Mouse (Mus musculus) erythroblast, adult 5-6 weeks (primary cell): ENCODE measurements at regions not wholly inside any gene's neighbourhood (a gene's known extent, or its start where the extent isn't known, plus 50 kb on each side); places are given as distances from the start of the nearest gene placed in this dataset.
"Not testable (repeated sequence)": the region's sequence is repeated elsewhere in the genome, so short reads cannot be mapped to it uniquely, and the experiment has no call there.

ENCODE experiments used
- ATAC-seq: replicated peaks from 2 replicates; pipeline ENCODE4 v1.8.0; 2016; ENCODE audit warnings: moderate number of reproducible peaks, mild to moderate bottlenecking, moderate TSS enrichment, inconsistent platforms; ENCODE audit not compliant: poor library complexity, low FRiP score, severe bottlenecking

DNA sequence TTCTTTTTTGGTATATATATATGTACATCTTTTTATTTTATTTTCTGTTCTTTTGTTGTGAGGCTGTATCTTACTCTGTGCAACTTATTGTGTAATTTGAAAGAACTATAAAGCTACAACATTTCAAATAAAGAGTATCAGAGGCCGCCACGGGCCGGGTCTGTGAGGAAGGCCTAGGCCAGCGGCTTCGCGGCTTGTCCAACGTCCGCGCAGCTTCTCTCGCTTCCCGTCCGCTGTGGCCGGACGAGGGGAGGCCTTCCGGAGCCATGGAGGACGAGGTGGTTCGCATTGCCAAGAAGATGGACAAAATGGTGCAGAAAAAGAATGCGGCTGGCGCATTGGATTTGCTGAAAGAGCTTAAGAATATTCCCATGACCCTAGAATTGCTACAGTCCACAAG lies 167.4 kb downstream of the Kif21a start:
- ATAC-seq: 0 out of 2 replicates have a peak, but pooled peaks have one; percentile 64

DNA sequence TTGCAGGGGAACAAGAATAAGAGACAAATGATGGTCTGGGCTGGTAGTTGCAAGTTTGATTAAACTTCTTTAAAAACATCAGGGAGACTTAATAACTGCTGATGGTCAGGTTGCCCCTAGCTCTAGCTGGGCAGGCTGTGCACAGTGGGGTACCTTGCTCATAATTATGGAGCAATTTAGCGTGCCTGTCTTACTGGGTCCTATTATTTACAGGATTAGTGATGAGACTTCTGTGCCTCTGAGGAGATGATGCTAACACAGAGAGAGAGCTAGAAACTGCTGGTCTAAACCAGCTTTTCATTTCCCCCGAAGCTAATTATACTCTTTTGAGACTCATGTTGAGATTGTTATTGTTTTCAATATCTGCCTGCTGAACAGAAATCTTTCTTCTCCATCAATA lies 180.3 kb downstream of the Kif21a start:
- no peak for ATAC-seq

DNA sequence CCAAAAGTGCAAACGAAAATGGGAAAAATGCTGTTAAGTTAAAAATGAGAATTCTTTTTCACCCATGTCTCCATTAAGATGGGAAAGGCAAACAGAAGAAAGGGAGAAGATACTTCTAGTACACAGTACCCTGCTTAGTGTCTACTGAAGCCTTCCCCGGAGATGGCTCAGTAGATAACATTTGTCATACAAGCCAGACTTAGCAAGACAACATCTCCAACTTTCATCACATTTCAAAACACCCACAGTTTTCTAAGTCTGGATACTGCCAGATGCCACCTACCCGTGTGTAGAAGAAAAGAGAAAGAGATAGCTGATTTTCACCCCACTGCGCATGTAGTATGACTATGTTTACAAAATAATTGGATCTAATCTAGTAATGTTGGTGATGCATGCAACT lies 174.5 kb upstream of the Cpne8 start:
- ATAC-seq: not testable (repeated sequence)

GRCm38 (mm10) chr15:90851991-90852390 lies 172.8 kb upstream of the Cpne8 start:
- ATAC-seq: no peak

DNA sequence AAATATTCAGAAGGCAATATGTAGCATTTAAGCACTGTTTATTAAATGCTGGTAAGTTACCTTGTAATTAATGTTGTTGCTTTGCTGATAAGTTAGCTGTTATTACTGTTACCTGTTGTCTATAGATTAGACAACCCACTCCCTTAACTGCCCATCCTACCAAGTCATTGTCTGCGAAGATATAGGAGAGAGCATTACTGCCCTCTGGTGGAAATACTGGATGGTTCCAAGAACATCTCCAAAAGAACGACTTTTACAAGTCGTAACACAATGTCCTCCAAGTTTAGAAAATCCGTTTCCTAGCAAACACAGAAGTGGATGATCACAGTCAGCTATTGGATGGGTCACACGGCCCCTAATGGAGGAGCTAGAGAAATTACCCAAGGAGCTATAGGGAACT lies 162.2 kb upstream of the Cpne8 start:
- ATAC-seq: no peak

GRCm38 (mm10) chr15:90835586-90835985 lies 156.4 kb upstream of the Cpne8 start:
- ATAC-seq: no peak

DNA sequence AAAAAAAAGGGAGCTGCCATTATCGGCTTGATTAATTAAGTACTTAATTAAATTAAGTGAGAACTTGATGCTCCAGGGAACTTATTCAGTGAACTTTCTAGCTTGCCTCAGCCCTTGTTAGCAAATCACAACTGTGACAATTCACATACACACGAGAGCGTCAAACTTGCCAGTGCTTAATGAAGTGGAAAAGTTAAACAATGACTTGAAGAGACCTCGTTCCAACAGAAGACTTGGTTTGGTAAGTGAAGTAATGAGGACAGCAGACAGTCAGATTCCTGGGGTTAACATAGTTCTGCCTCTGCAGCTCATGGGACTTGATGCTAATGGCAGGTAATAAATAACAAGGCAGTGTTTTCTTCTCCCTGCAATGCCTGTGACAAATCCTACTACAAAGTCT lies 148.6 kb upstream of the Cpne8 start:
- ATAC-seq: no peak

DNA sequence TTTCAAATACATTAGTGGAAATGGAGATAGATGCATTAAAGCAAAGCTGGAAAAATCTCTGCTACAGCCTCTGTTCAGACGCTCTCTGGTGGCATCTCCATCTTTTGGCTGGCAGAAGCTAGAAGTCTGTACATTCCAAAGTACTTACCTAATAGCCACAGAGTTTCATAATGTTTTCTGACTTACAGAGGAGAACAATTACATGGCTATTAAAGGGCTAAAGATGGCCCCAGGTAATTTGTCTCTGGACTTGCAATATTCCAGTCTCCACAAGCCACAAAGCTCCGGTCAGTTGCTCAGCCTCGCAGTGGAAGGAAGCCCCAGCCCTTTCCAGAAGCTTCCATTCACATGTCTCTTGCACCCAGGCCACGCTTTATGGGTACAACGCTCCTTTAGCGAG lies 143.1 kb upstream of the Cpne8 start:
- ATAC-seq: no peak

GRCm38 (mm10) chr15:90819949-90820655 lies 140.9 kb upstream of the Cpne8 start:
- no peak for ATAC-seq

DNA sequence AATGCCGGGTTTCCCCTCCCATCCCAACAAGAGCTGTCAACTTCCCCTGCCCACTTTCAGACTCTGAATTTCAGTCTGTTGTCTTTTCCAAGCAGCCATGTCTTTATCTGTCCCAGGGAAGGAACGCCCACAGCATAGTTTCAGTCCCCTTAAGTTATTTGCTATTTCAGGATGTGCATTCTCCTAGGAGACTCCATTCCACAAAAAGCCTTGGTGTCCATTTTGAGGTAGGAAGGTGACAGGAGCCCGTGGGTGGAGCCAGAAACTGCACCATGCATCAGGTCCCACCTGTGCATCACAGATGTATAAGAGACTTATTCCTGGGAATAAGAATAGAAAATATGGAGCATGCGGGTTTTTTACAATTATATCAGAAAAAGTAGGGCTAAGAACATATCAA lies 138.9 kb upstream of the Cpne8 start:
- ATAC-seq: no peak

GRCm38 (mm10) chr15:90813907-90814306 lies 134.7 kb upstream of the Cpne8 start:
- no peak for ATAC-seq

DNA sequence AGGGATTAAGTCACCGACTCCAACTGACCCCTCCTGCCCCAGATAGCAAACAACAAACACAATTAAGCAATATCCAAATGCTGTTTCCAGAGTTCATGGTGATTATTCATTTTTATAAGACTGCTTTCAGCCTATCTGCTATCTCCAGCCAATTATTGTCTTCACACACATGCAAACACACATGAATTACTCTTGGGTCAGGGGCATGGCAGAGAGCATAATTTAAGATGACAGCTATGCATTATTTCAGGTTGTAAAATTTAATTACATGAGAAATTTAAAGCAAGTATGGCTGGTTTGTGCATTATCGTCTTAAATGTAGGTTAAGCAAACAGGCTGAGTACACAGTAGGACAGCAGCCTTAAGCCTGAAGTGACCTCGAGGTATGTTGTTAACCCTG lies 131.1 kb upstream of the Cpne8 start:
- ATAC-seq: no peak

GRCm38 (mm10) chr15:90808236-90808635 lies 129.0 kb upstream of the Cpne8 start:
- no peak for ATAC-seq

DNA sequence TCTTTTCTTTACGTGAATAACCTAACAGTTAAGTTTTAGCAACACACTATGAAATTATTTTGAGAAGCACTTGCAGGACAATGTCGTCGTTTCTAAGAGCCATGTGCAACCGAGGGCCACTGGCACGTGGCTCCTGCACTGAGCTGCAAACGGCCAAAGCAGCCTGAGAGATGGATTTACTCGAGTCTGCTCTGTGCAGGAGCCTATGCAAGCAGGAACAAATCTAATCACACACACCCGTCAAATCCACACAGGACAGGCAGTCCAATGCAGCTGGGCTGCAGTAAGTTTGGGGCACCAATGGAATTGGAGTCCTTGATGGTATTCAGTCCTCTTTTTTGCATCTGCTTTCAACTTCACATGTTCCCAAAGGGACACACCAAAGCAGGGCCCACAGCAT lies 118.8 kb upstream of the Cpne8 start:
- no peak for ATAC-seq

GRCm38 (mm10) chr15:90789941-90790340 lies 110.7 kb upstream of the Cpne8 start:
- no peak for ATAC-seq

GRCm38 (mm10) chr15:90784741-90785140 lies 105.5 kb upstream of the Cpne8 start:
- ATAC-seq: no peak

DNA sequence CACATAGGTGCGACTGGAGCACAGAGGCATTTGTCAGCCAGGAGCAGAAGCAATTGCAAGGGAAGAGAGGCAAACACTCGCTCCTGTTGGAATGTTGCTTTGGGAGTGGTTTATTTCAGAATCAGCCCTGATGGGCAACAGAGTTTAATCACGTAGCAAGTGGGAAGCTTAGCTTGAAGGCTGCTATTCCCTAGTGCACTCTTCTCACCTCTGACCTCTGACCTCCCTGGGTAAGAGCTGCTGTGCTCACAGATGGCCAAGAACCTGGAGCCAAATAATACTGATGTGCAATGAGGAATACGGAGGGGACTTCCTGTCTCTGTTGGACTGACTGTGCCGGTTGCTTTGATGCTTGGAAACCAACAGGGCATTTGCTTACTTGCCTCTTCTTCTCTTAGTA lies 88.3 kb upstream of the Cpne8 start:
- ATAC-seq: no peak

- ATAC-seq: peak; percentile 82
These were observed 85.3 kb upstream of the Cpne8 start for GRCm38 (mm10) chr15:90764501-90764900.

DNA sequence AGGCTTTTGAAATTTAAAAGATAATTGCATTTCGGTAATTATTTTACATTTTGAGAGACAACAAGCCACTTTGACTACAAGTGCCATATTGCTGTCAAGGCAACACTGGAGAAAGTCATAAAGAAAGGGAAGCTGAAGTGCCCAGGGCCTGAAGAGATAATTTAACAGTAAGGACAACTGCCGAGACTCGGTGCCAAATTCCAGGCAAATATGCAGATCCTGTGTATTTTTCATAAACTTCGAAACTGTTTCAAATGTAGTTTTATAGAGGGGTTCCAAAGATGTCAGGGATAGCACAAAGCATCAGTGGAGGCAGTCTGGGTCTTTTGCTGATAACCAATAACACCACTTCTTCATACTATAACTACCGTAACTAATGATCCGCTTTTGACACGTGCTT lies 54.7 kb upstream of the Cpne8 start:
- no peak for ATAC-seq
